Mouse (Mus musculus) 416B (cell line): ENCODE measurements around the gene Cbx8.

Source experiments
- DNase-seq: peaks from one replicate; pipeline ENCODE4 v3.0.0; 2011; ENCODE audit warnings: low read depth

Cbx8 gene

DNA sequence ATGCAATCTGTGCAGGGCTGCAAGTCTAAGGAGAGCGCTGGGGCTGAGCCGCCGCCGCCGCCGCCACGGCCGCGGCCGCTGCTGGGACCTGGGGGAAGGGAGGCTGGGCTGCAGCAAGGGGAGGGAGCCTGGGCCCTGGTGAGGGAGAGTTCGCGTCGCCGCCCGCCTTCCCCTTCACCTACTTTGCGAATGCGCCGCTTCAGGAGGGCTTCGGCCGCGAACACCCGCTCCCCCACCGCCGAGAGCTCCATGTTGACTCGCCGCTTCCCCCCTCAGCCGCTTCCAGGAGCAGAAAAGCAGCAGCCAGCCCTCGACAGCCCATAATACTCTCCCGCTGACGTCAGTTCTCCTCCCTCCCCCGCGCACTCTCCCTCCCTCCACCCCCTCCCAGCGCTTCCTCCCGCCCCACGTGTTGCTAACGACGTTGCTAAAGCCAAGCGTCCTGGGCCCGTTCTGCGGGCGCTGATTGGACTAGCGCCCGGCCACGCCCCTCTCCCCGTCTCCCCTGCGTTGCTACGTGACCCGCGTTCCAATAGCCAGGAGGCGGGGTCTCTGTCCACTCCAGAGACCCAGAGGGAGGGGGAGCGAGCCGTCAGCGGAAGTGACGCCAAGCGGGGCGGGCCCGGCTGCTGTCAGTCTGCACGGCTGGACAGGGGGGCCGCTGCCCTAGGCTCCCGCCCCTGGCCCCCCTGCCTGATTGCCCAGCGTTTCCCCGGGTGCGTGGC, at the start of gene Cbx8:
Cbx8 (minus strand) TSS at position 370 of the 725 bp plus-strand sequence.
- DNase-seq, result peak; percentile 100

GRCm38 (mm10) chr11:119090076-119090960, 49.5 kb upstream of the Cbx8 start:
- no peak for DNase-seq

DNA sequence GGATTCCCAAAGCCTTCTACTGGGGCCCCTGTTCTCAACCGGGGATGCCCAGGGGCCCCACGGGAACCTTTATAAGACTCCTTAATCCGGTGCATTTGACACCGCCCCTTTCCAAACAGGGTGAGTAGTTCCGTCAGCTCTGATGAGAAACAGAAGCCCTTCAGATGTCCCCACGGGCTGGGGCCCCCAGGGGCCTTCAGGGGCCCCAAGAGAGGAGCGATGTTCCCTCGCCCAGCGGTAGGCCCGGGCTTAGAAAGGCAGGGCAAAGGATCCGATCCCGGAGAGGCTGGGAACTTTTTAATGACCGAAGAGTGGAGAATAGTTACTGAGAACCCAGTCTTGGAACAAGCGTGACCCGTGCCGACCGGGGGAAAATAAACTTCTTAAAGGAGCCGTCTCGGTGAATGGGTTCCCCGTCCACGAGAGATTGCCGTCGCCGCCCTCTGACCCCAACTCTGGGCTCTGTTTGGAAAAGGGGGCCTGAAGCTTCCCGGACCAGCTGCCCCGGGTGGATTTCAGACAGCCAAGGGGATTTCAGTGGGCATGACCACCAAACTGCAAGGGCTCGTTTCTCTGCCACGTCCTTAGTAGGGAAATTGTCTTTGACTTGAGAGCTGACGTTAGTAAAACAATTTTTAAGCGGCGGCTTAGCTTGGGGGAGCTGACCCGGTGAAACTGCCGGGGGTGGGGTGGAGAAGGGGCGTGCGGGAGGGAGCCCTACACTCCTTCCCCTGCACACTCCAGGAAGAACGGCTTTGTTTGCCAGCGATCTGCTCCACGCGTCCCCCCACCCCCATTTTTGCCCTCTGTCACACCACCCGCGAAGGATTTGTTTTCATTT, 48.7 kb upstream of the Cbx8 start:
- DNase-seq, result no peak

DNA sequence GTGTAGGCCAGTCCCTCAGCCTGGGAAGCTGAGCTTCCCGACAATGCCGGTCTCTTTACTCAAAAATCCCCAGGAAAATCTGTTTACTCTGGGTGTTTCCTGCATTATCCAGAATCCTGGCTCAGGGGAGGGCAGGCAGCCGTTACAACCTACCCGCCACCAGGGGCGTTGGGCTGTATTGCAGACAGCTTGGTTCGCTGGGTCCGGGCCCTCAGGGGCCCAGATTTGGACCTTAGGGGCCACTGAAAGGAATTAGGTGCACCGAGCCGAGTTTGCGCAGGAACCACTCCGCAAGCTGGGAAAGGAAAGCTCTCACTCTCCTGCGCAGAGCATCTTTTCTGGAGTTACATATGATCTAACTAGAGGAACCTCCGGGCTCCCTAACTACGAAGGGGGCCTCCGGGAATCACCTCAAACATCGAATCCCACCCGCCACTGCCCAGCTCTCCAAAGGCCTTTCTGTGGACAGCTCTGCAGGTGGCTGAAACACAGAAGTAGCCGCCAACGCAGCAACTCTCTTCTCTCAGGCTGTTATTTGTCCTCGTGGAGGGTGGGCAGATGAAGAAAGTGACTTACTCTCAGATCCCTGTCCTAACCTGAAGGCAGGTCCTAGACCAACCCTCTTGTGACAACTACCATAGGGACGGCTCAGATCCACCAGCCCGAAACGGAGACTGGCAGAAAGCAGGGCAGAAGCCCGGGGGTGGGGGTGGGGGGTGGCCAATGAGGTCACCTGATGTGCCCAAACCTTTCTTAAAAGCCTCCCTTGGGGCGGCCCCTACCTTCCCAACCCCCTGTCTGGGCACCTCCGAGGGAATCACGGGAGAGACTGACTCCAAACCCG, 47.8 kb upstream of the Cbx8 start:
- DNase-seq, result no peak

DNA sequence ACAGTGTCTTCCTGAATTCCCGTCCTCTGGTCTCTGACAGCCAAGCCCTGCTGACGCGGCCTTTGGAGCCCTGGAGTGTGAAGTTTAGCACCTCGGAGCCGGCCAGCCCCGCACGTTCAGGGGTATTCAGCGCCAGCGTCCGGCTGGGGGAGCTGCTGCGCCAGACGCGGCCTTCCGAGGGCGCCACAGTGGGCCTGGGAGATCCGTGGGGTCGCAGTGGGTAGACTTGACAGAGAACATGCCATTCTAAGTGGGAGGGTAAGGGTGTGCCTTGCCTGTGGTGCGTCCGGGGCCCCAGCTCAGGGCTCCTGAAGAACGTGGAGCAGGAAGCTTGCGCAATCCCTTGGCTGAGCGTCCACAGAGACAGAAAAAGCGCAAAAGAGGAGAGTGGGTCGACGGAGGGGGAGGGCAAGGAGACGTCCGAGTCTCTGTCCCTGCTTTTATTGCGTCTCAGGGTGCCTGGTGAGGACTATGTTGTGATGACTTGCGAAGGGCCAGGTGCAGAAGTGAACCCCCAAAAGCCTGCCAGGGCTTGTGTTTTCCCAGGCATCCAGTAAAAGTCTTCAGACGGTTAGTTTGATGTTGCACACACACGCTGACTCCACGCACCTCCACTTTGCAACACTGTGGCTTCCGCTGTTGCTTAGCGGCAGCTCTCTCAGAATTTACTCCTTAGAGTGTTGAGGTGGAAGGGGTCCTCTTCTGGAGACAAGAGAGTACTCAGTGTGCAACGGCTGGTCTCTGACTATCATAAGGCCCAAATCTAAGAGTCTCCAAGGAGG, 46.7 kb upstream of the Cbx8 start:
- DNase-seq, result peak; percentile 79

GRCm38 (mm10) chr11:119086144-119086971, 45.6 kb upstream of the Cbx8 start, which contains the start of gene Cbx4:
Gene Cbx4 (minus strand): TSS chr11:119086221.
- DNase-seq, result peak; percentile 96

- DNase-seq, result peak; percentile 68
Measured at GRCm38 (mm10) chr11:119085279-119086062, 44.7 kb upstream of the Cbx8 start.

DNA sequence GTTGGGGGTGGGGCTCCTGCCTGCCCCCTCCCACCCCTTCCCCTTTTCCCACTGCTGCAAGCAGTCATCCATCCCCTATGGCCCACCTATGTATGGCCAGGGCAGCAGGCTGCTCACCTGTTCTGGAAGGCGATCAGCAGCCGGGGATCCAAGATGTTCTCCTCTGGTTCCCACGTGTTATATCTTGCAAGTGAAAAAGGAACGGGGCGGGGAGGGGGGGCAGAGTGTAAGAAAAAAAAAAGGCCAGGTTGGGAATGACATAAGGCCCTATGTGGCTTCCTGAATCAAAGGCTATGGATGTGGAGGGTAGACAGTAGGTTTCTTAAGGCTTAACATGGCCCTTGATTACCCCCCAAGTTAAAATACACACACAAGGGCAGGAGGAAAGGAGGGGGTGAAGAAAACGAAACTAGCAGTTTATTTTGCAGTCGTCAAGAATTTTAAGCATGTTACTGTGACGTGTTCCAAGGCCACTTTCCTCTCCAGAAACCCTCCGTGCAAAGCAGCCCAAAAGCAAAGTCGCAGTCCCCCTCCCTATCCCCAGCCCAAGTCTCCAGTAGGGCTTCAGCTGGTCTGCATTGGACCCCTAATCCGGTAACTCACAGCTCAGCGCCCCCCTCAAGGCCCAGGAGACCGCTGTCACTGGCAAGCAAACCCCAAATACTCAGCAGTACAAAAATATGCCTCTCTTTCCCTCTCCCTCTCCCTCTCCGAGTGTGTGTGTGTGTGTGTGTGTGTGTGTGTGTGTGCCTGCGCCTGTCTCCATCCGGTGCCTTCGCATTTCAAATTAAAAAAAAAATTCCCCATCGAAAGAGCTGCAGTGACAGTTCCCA, 43.9 kb upstream of the Cbx8 start:
- DNase-seq, result peak; percentile 84

- peak; percentile 92 for DNase-seq
Measured at GRCm38 (mm10) chr11:119083724-119084445, 43.1 kb upstream of the Cbx8 start.

DNA sequence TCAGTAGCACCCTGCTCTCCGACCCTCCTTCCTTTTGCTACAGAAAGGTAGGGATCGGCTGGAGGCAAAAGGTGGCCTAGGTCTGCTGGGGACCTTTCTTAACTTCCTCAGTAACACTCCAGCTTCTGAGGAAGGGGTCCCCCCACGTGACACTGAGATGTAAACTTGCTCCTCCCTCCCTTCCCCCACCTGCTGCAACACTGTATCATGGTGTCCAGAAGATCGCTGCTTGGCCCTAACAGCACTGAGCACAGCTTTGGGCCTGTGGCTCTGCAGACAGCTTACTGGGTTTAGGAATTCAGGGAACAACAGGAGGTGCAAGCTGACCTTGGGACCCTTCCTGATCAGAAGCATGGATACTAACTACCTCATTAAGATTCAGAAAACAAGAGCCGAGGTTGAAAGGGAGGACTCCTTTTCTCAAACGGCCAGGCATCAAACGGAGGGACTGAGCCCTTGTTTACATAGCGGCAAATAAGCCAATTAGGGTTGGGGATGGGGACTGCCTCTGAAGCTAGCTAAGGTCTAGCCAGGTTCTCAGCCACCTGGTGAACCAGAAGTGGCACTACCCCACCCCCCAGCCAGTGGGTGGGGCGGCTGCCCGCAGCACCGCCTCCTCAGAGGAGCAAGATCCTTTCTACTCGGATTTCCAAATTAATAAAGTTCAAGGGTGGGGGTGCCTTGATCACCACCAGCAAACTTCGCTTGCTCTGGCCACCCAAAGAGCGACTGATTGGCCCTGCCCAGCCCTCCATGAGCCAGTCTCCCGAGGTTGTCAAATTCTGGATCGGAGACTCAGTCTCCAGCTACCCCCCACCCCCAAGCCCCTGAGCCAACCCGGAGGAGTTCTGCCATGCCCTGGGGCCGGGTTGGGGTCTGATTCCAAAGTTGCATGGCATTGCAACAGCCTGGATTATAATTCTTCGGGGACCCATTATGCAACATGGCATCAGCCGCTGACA, 42.1 kb upstream of the Cbx8 start:
- DNase-seq, result no peak

GRCm38 (mm10) chr11:119081839-119082637, 41.3 kb upstream of the Cbx8 start:
- no peak for DNase-seq

DNA sequence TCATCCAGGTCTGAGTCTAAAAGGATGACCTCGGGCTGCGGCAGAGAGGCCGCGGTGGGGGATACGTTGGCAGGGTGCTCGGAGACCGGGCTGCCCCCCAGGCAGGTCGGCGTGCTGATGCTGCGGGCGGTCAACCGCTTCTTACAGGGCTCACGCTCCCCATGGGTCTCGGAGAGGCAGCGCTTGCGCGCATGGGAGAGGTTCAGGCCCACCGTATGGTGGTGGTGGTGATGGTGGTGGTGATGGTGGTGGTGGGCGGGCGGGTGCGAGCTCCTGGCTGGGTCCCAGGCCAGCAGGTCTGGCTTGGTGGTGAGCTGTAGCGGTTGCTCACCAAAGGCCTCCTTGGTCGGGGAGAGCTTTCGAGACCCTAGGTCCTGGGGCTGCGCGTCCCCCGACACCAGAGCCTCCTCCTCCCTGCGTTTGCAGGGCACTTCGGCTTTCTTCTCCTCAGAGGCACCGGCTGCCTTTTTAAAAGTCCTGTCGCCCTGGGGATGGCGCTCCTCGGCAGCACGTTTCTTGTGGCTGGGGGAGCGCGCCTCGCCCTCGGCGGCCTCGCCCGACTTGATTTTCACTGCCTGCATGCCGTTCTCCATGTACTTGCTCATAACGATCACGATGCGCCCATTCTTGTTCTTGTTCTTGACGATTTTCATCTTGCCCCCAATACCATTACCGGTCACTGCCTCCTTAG, 40.5 kb upstream of the Cbx8 start:
- no peak for DNase-seq

- no peak for DNase-seq
Measured at GRCm38 (mm10) chr11:119080461-119081147, 39.8 kb upstream of the Cbx8 start.

DNA sequence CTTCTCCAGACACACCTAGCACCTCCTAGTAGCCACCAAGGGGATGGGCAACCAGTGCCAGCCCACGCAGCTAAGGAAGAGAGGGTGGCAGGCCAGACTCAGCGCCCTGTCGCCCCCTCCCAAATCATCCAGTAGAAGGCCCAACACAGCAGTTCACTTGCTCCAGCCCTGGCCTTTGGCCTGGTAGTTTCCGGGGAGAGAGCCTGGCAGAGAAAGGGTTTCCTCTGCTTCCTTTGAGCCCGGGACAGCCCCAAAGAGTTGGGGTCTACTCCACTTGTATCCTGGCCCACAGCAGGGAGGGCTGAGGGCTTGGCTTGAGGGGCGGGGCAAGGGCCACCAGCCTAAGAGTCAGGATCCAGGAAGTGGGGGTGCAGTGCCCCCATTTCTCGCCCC, 38.7 kb upstream of the Cbx8 start:
- no peak for DNase-seq
